Mouse (Mus musculus): ENCODE data around the gene Dzip1. TPM values are rescaled to one million over a fixed set of nuclear protein-coding genes. Genes with fewer than 3 reads are reported as not detected.

The Dzip1 gene
- polyA plus RNA-seq, 1 experiment from 2014 or later, result 28.2 TPM

DNA sequence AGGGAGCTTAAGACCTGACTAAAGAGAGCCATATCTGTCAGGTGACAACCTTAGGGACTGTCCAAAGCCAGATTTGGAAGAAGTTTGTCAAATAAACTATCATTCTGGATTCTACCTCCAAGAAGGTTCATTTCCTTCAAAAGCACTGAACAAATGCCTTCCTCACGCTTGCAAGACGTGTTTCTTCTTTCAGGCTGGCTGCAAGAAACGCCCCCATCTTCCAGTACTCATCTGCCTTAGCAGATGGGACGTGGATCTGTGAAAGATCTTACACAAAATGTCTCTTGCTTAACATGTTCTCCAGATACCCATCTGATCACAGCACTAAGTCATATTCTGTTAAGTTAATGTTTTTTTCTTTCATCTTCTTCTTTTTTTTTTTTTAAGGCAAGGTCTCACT, 35.2 kb downstream of the Dzip1 start:
- DNase-seq (ENCODE audit: low spot score, missing footprints) (no peak), ATAC-seq (ENCODE audit: low FRiP score) (no peak)
- no peaks in the 10 kb centered on the region for H3K9me3 ChIP-seq (ENCODE audit: control insufficient read depth, low read length)
- H3K4me3 ChIP-seq (ENCODE audit: low read depth, low read length), result no peak overlapping the region
- no peaks in the 10 kb centered on the region for H3K4me1 ChIP-seq (ENCODE audit: control insufficient read depth, insufficient read depth, low read length)
- H3K4me2 ChIP-seq, result no peak overlapping the region
- no peak overlapping the region for H3K9ac ChIP-seq (ENCODE audit: low read length)
- H3K27me3 ChIP-seq (ENCODE audit: control insufficient read depth, insufficient read depth, low read length), result no peaks in the 10 kb centered on the region
- WGBS, result 87% methylated on average over 4 of the region's 4 CpGs
- peaks cover 14% of the 10 kb centered on the region for H3K36me3 ChIP-seq (ENCODE audit: control insufficient read depth, insufficient read depth, low read length)
- H3K27ac ChIP-seq (ENCODE audit: low read depth, low read length), result no peak overlapping the region

DNA sequence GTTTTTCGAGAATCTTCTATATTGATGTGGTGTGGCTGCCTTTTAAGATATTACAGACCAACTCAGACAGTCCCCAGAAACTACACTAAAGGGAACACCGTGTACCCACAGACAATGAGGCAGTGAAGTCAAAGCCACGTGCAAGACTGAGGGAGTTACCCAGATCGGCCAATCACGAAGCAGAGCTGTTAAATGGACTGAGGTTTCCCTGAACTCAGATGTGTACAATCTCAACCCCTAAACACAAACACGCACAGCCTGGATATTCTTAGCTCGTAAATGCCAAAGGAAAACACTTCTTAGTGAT, 41.1 kb downstream of the Dzip1 start:
- no peak for ATAC-seq (ENCODE audit: low FRiP score)
- no peak overlapping the region for H3K4me3 ChIP-seq (ENCODE audit: low read depth, low read length)
- no peaks in the 10 kb centered on the region for H3K9me3 ChIP-seq (ENCODE audit: control insufficient read depth, low read length)
- H3K27me3 ChIP-seq (ENCODE audit: control insufficient read depth, insufficient read depth, low read length), result no peaks in the 10 kb centered on the region
- peaks cover 26% of the 10 kb centered on the region for H3K36me3 ChIP-seq (ENCODE audit: control insufficient read depth, insufficient read depth, low read length)
- no peaks in the 10 kb centered on the region for H3K4me1 ChIP-seq (ENCODE audit: control insufficient read depth, insufficient read depth, low read length)
- 87% methylated on average over 7 of the region's 7 CpGs for WGBS
- no peak for DNase-seq (ENCODE audit: low spot score, missing footprints)
- no peak overlapping the region for H3K27ac ChIP-seq (ENCODE audit: low read depth, low read length)
- H3K9ac ChIP-seq (ENCODE audit: low read length), result no peak overlapping the region
- no peak overlapping the region for H3K4me2 ChIP-seq

DNA sequence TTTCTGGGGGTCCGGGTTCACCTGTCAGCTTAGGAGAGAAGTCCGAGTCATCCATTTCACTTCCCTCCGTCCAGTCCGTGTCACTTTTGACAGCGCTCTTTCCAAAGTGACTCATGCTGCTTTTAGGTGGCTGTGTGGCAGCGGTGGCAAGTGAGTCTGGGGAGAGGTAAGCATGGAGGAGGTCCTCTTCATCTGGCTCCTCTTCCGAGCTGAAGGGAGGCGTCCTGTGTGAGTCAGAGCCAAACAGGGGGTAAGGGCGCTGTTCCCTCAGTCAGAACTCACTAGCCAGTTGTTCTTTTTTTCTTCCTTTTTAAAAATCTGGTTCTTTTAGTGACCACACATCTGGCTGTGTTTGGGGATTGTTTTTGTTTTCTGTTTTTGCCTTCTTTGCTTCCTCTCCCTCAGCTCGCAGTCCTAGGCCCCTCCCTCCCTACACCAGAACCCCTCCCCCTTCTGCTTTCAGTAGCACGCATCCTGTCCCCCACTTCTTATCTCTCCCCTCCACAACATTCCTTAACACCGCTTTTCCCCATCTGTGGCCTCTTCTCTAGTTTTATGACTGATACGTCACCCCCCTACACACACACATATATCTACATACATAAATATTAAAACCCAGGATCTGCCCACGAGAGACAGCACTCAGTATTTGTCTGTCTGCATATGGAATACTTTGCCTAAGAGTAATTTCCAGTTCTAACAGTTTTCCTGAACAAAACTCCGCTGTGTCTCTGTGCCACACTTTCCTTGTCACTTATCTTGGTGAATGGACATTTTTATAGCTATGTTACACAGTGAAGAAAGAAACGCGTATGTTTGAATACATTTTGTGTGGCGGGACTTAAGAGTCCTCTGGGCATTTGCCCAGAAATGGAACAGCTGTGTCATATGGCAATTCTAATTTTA, 41.7 kb downstream of the Dzip1 start:
- H3K27ac ChIP-seq (ENCODE audit: low read depth, low read length), result no peak overlapping the region
- ATAC-seq (ENCODE audit: low FRiP score) (no peak), DNase-seq (ENCODE audit: low spot score, missing footprints) (no peak)
- no peaks in the 10 kb centered on the region for H3K4me1 ChIP-seq (ENCODE audit: control insufficient read depth, insufficient read depth, low read length)
- H3K9ac ChIP-seq (ENCODE audit: low read length), result no peak overlapping the region
- WGBS, result 91% methylated on average over 18 of the region's 18 CpGs
- H3K4me2 ChIP-seq, result no peak overlapping the region
- no peak overlapping the region for H3K4me3 ChIP-seq (ENCODE audit: low read depth, low read length)
- no peaks in the 10 kb centered on the region for H3K27me3 ChIP-seq (ENCODE audit: control insufficient read depth, insufficient read depth, low read length)
- no peaks in the 10 kb centered on the region for H3K9me3 ChIP-seq (ENCODE audit: control insufficient read depth, low read length)
- peaks cover 26% of the 10 kb centered on the region for H3K36me3 ChIP-seq (ENCODE audit: control insufficient read depth, insufficient read depth, low read length)

DNA sequence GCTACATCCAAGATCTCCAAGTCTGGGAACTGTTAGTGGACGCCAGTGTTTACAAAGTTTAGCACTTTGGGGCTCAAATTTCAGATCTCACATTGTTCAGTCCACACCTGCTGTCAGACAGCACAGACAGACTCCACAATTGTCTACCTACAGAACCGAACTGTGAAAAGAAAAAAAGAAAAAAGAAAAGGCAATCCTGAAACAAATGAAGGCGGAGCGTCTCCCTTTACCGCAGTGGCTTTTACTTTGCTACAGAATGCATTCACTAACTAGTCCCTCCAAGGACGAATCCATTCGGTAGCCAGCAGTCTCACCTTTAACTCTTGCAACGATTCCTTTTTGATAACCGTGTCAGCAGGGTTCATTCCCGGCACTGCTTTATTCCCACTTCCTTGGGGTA, 44.6 kb downstream of the Dzip1 start:
- H3K9me3 ChIP-seq (ENCODE audit: control insufficient read depth, low read length), result no peaks in the 10 kb centered on the region
- no peak overlapping the region for H3K9ac ChIP-seq (ENCODE audit: low read length)
- DNase-seq (ENCODE audit: low spot score, missing footprints) (no peak), ATAC-seq (ENCODE audit: low FRiP score) (no peak)
- H3K4me3 ChIP-seq (ENCODE audit: low read depth, low read length), result no peak overlapping the region
- peaks cover 28% of the 10 kb centered on the region for H3K36me3 ChIP-seq (ENCODE audit: control insufficient read depth, insufficient read depth, low read length)
- H3K27me3 ChIP-seq (ENCODE audit: control insufficient read depth, insufficient read depth, low read length), result no peaks in the 10 kb centered on the region
- H3K4me1 ChIP-seq (ENCODE audit: control insufficient read depth, insufficient read depth, low read length), result no peaks in the 10 kb centered on the region
- WGBS, result 85% methylated on average over 10 of the region's 10 CpGs
- no peak overlapping the region for H3K27ac ChIP-seq (ENCODE audit: low read depth, low read length)
- no peak overlapping the region for H3K4me2 ChIP-seq

DNA sequence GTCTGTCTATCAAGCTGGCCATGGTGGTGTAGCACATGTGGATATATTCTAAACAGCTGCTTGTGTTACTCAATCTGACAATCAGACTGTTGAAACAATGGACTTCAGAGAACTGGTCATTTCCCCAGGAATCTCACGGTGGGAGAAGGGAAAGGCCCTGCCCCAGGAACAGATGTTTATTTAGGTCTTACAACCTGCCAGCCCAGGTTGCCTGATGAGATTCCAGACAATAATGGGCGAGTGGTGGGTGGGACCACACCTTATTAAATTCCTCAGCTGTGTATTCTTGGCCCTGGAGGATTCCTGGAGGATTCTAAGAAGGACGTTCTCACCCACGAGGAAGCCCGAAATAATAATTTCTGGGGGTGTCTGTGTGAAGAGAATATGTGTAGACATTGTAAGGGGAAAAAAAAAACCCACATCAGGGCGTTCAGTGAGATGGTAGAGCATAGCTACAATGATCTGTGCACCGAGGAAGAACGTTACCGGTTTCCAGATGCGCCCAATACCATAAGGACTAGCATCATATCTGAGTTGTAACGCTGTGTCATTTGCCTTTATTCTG, 46.8 kb downstream of the Dzip1 start:
- DNase-seq (ENCODE audit: low spot score, missing footprints) (no peak), ATAC-seq (ENCODE audit: low FRiP score) (no peak)
- no peak overlapping the region for H3K9ac ChIP-seq (ENCODE audit: low read length)
- no peaks in the 10 kb centered on the region for H3K4me1 ChIP-seq (ENCODE audit: control insufficient read depth, insufficient read depth, low read length)
- peaks cover 22% of the 10 kb centered on the region for H3K36me3 ChIP-seq (ENCODE audit: control insufficient read depth, insufficient read depth, low read length)
- no peaks in the 10 kb centered on the region for H3K27me3 ChIP-seq (ENCODE audit: control insufficient read depth, insufficient read depth, low read length)
- H3K27ac ChIP-seq (ENCODE audit: low read depth, low read length), result no peak overlapping the region
- WGBS, result 90% methylated on average over 11 of the region's 11 CpGs
- no peaks in the 10 kb centered on the region for H3K9me3 ChIP-seq (ENCODE audit: control insufficient read depth, low read length)
- no peak overlapping the region for H3K4me2 ChIP-seq
- H3K4me3 ChIP-seq (ENCODE audit: low read depth, low read length), result no peak overlapping the region

DNA sequence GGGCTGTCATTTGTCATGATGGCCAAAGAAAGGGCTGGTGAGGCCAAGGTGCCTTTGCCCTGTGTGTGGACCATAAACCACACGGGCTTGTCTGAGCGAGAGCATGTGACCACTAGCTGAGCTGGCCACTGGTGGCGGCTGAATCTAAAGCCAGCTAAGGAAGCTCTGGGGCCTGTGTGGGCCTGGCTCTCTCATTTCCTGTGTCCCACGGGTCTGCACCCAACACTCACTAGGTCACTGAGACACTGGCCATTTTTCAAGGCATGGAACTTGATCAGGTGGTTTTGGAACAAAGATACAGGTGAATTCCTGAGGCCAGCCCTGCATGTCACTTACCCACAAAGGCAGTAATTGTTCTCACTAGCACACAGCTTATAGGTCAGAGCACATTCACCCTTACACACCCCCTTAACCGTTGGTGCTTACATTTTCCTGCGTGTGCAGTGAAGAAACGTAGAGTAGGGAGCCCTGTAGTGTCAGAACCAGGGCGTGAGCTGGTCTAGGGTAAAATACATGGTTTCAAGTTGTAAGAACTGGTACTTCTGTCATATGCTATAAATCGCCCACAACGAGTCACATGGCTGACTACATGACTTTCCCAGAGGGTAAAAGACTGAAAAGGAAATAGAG, 50.4 kb downstream of the Dzip1 start:
- Histone ChIP-seq H3K4me1 (ENCODE audit: control insufficient read depth, insufficient read depth, low read length) (no peaks in the 10 kb centered on the region), H3K27me3 (ENCODE audit: control insufficient read depth, insufficient read depth, low read length) (no peaks in the 10 kb centered on the region), H3K4me2 (no peak overlapping the region), H3K36me3 (ENCODE audit: control insufficient read depth, insufficient read depth, low read length) (peaks cover 5% of the 10 kb centered on the region; the same call in 1 of the 2 replicates), H3K27ac (ENCODE audit: low read depth, low read length) (no peak overlapping the region), H3K4me3 (ENCODE audit: low read depth, low read length) (no peak overlapping the region), H3K9me3 (ENCODE audit: control insufficient read depth, low read length) (no peaks in the 10 kb centered on the region), H3K9ac (ENCODE audit: low read length) (no peak overlapping the region)
- no peak for DNase-seq (ENCODE audit: low spot score, missing footprints)
- 89% methylated on average over 10 of the region's 10 CpGs for WGBS
- no peak for ATAC-seq (ENCODE audit: low FRiP score)

DNA sequence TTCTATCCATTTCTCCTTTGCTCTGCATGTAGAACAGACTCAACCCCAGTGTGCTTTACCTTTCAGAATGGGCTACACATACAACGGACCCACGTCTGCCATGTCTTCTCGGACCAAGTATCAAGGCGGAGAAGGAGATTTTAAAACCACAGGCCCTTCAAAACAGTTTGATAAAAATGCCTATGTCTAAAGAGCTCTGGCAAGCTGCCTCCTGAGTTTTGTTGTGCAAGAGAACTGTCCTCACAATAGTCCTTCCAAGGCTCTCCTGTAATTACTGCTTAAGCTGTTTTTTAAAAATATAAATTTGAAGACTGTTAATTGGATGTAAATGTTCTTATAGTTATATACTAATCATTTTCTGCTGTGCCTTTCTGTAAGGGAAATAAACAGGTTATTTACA, 51.1 kb downstream of the Dzip1 start:
- DNase-seq (ENCODE audit: low spot score, missing footprints), result no peak
- H3K4me1 ChIP-seq (ENCODE audit: control insufficient read depth, insufficient read depth, low read length), result no peaks in the 10 kb centered on the region
- no peak overlapping the region for H3K4me3 ChIP-seq (ENCODE audit: low read depth, low read length)
- peaks cover 5% of the 10 kb centered on the region; the same call in 1 of the 2 replicates for H3K36me3 ChIP-seq (ENCODE audit: control insufficient read depth, insufficient read depth, low read length)
- H3K9me3 ChIP-seq (ENCODE audit: control insufficient read depth, low read length), result no peaks in the 10 kb centered on the region
- H3K4me2 ChIP-seq, result no peak overlapping the region
- no peak overlapping the region for H3K9ac ChIP-seq (ENCODE audit: low read length)
- no peaks in the 10 kb centered on the region for H3K27me3 ChIP-seq (ENCODE audit: control insufficient read depth, insufficient read depth, low read length)
- WGBS, result 94% methylated on average over 4 of the region's 4 CpGs
- no peak overlapping the region for H3K27ac ChIP-seq (ENCODE audit: low read depth, low read length)
- ATAC-seq (ENCODE audit: low FRiP score), result no peak

DNA sequence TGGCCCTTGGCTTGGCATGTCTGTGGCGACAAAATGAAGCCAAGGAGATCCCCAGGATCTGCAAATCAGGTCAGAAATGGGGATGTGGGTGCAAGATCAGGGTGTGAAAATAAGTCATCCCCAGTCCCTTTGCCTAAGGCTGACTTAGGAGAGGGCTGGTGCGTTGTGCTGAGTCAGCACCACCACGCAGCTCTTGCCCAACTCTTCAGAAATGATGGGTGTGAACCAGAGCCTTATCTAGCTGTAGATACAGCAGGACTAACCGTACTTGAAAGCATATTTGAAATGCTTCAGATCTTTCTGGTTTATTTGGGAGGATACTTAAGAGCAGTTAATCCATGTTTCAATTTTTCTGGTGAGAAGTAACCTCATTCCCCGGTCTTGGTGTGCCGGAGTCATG, 55.5 kb downstream of the Dzip1 start:
- Histone ChIP-seq H3K4me2 (no peak overlapping the region), H3K27ac (ENCODE audit: low read depth, low read length) (no peak overlapping the region), H3K36me3 (ENCODE audit: control insufficient read depth, insufficient read depth, low read length) (no peaks in the 10 kb centered on the region), H3K9me3 (ENCODE audit: control insufficient read depth, low read length) (no peaks in the 10 kb centered on the region), H3K4me3 (ENCODE audit: low read depth, low read length) (no peak overlapping the region), H3K9ac (ENCODE audit: low read length) (no peak overlapping the region), H3K4me1 (ENCODE audit: control insufficient read depth, insufficient read depth, low read length) (0 out of 2 replicates have a peak, but pooled peaks cover 2% of the 10 kb centered on the region), H3K27me3 (ENCODE audit: control insufficient read depth, insufficient read depth, low read length) (no peaks in the 10 kb centered on the region)
- WGBS, result 95% methylated on average over 6 of the region's 6 CpGs
- ATAC-seq (ENCODE audit: low FRiP score) (no peak), DNase-seq (ENCODE audit: low spot score, missing footprints) (no peak)

DNA sequence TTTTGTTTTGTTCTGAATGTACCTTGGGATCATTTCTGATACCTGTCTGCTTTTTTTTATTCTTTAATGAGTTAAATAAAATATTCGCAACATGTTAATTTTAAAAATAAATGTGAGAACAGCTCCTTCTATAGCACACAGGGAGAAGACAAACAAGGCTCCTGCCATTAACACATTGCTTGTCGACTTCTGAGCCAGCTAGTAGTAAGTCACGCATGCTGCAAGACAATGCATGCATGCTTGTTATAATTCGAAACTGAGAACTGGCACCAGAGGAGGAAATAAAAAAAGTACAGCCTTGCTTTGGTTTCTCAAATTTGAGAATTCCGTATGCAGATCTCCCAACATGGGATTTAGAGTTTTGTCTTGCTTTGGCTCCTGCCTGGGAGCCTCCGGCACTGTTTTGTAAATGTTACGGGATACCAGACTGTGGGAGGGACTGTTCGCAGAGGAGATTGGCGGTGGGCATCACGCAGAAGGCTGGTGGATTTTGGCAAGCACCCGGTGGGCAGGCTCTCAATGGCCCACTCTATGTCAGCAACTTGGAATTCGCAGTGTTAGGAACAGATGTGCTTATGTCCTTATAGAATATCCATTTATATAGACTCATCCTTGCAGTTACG, 57.0 kb downstream of the Dzip1 start:
- Histone ChIP-seq H3K4me2 (no peak overlapping the region), H3K9me3 (ENCODE audit: control insufficient read depth, low read length) (no peaks in the 10 kb centered on the region), H3K4me1 (ENCODE audit: control insufficient read depth, insufficient read depth, low read length) (0 out of 2 replicates have a peak, but pooled peaks cover 2% of the 10 kb centered on the region), H3K36me3 (ENCODE audit: control insufficient read depth, insufficient read depth, low read length) (no peaks in the 10 kb centered on the region), H3K4me3 (ENCODE audit: low read depth, low read length) (no peak overlapping the region), H3K27ac (ENCODE audit: low read depth, low read length) (no peak overlapping the region), H3K27me3 (ENCODE audit: control insufficient read depth, insufficient read depth, low read length) (no peaks in the 10 kb centered on the region), H3K9ac (ENCODE audit: low read length) (no peak overlapping the region)
- no peak for DNase-seq (ENCODE audit: low spot score, missing footprints)
- no peak for ATAC-seq (ENCODE audit: low FRiP score)
- WGBS, result 84% methylated on average over 13 of the region's 13 CpGs

All from midbrain, embryonic 11.5 days (tissue).